Mouse (Mus musculus) liver, embryonic 14.5 days (tissue): Measurements from ENCODE around the gene Sgca. TPM values are rescaled to one million over a fixed set of nuclear protein-coding genes. Genes with fewer than 3 reads are reported as not detected.

ENCODE experiments used
- ATAC-seq: fragments of 200-750 bp; cut with Nextera tagmentation; 2 replicates; pipeline ENCODE4 v1.8.0; 2017; ENCODE audit warnings: moderate number of reproducible peaks, mild to moderate bottlenecking, moderate library complexity; ENCODE audit not compliant: insufficient read depth
- DNase-seq, 3 experiments: peaks; one replicate each; pipeline ENCODE4 v3.0.0-alpha.2; 2012 to 2013; ENCODE audit warnings: low read depth in 3 of 3, low spot score in 3 of 3
- H3K27ac ChIP-seq: fragments of 300-500 bp; sonication (generic); 2 replicates; pipeline ENCODE4 v1.5.1; 2014; ENCODE audit warnings: moderate library complexity, mild to moderate bottlenecking, control low read depth, inconsistent platforms
- H3K27me3 ChIP-seq: fragments of 300-500 bp; sonication (generic); 2 replicates; pipeline ENCODE4 v1.6.1; 2014; ENCODE audit warnings: mild to moderate bottlenecking, low read length, moderate library complexity; ENCODE audit not compliant: control insufficient read depth, insufficient read depth
- H3K36me3 ChIP-seq: fragments of 300-500 bp; sonication (generic); replicated peaks from 2 replicates; pipeline ENCODE4 v1.6.1; 2014; ENCODE audit warnings: low read depth; ENCODE audit not compliant: control insufficient read depth, insufficient read depth
- H3K4me1 ChIP-seq, 2 experiments: fragments of 200-500 bp in 1 of 2; fragments of 300-500 bp in 1 of 2; sonication (generic) in 1 of 2; replicated peaks; 2 replicates each; pipeline ENCODE4 v1.6.1; 2012 to 2014; ENCODE audit warnings: antibody characterized with exemption in 1 of 2, inconsistent platforms in 1 of 2, low read length in 1 of 2; ENCODE audit not compliant: control insufficient read depth in 2 of 2, insufficient read depth in 2 of 2
- H3K4me2 ChIP-seq: fragments of 300-500 bp; sonication (generic); 2 replicates; pipeline ENCODE4 v1.6.1; 2014; ENCODE audit warnings: low read depth, mild to moderate bottlenecking, control low read depth, moderate library complexity
- H3K4me3 ChIP-seq, 2 experiments: fragments of 200-500 bp in 1 of 2; fragments of 300-500 bp in 1 of 2; sonication (generic) in 1 of 2; 2 replicates each; pipeline ENCODE4 v1.5.1; 2012 to 2014; ENCODE audit warnings: low read depth in 2 of 2, low read length in 2 of 2, mild to moderate bottlenecking in 2 of 2, control low read depth in 1 of 2, inconsistent platforms in 1 of 2, moderate library complexity in 1 of 2; ENCODE audit not compliant: insufficient read depth in 1 of 2
- H3K9ac ChIP-seq: fragments of 300-500 bp; sonication (generic); replicated peaks from 2 replicates; pipeline ENCODE4 v1.6.1; 2014; ENCODE audit warnings: mild to moderate bottlenecking, control low read depth, moderate library complexity
- H3K9me3 ChIP-seq: fragments of 300-500 bp; sonication (generic); 2 replicates; pipeline ENCODE4 v1.6.1; 2016; ENCODE audit warnings: low read length, mixed read lengths; ENCODE audit not compliant: control insufficient read depth
- CTCF ChIP-seq: IDR thresholded peaks from 2 replicates; pipeline ENCODE4 v1.5.1; 2016; ENCODE audit warnings: antibody characterized with exemption, low read depth, control low read depth
- EP300 ChIP-seq: IDR thresholded peaks from 2 replicates; pipeline ENCODE4 v1.6.1; 2016; ENCODE audit warnings: antibody characterized with exemption, low read depth
- WGBS: fragments of 180-500 bp; shearing (Covaris S2); extraction: QIAGEN DNeasy Blood & Tissue Kit; methylation state at CpG from one replicate; pipeline ENCODE4 v1.1.7; 2014; ENCODE audit not compliant: insufficient replicate concordance; 5-methylcytosine and 5-hydroxymethylcytosine counted together
- polyA plus RNA-seq, 2 experiments: library from polyadenylated mRNA; depleted of rRNA in 1 of 2; stranded (reverse) in 1 of 2; unstranded in 1 of 2; fragments of >200 nt; fragmentation: Nextera tagmentation in 1 of 2; extraction: Ambion mirVana in 1 of 2; gene quantifications; 2 replicates each; pipeline versions ENCODE4 v1.2.1 to v1.2.3; 2012 to 2014

Sgca gene
- polyA plus RNA-seq, 2 experiments: not detected

DNA sequence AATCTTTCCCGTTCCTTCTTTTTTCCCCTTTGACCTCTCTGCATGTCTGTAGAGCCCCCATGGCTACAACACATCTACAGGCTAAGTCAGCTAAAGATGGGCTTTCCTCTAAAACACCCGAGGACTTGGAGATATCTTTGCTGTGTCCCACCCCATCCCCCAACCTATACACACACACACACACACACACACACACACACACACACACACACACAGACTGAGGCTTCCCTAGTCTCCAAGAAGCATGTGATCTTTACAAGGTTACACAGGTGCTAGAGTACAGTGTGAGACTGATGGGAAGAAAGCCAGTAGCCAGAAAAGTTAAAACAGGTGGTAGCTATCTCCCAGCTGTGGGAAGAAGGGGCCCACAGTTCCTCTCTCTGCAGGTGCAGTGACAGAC is 10.3 kb upstream of the Sgca start:
- no peak overlapping the region for H3K4me3 ChIP-seq
- TF ChIP-seq EP300 (no peak), CTCF (no peak)
- ATAC-seq: no peak
- no peak overlapping the region for H3K27ac ChIP-seq
- no peak for DNase-seq
- H3K9ac ChIP-seq: no peak overlapping the region
- no peak overlapping the region for H3K4me2 ChIP-seq
- WGBS: 54% methylated on average over 2 of the region's 2 CpGs
- no peaks in the 10 kb centered on the region for H3K36me3 ChIP-seq
- no peaks in the 10 kb centered on the region for H3K27me3 ChIP-seq
- peaks cover 37 to 54% of the 10 kb centered on the region in 2 experiments for H3K4me1 ChIP-seq
- no peaks in the 10 kb centered on the region for H3K9me3 ChIP-seq

DNA sequence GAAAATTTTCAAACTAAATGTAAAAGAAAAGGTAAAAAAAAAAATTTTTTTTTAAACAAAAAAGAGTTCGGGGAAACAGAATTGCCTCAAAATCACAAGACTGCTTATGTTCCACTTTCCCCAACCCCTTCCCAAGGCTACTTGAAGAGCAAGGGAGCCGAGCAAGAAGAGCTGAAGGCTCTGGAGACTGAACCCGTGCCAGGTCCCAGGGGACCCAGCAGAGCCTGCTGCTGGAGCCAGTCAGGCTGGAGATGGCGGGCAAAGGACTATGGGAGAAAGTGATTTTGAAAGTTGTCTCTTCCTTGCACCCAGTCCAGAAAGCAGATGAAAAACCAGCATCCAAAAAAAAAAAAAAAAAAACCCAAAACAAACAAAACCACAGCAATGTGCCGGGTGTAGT is 9.7 kb upstream of the Sgca start:
- Histone ChIP-seq H3K4me1 (peaks cover 37 to 54% of the 10 kb centered on the region in 2 experiments), H3K9me3 (no peaks in the 10 kb centered on the region), H3K27me3 (no peaks in the 10 kb centered on the region), H3K9ac (no peak overlapping the region), H3K27ac (no peak overlapping the region), H3K36me3 (no peaks in the 10 kb centered on the region), H3K4me2 (no peak overlapping the region), H3K4me3 (no peak overlapping the region)
- TF ChIP-seq CTCF (no peak), EP300 (no peak)
- DNase-seq (no peak), ATAC-seq (no peak)
- 75% methylated on average over 5 of the region's 5 CpGs for WGBS

DNA sequence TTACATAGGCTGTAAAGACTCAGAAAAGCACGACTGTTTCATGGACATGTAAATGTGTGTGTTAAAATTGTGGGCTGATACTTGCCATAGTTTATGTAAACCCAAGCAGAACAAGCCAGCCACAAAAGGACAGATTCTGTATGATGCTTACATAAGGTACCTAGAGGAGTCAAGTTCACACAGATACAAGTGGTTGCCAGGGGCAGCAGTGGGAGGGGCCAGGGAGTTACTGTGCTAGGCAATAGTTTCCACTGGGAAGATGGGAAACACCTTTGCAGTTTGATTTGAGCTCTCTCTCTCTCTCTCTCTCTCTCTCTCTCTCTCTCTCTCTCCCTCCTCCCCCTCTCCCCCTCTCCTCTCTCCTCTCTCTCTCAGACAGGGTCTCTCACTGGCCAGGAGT is 9.0 kb upstream of the Sgca start:
- ATAC-seq: no peak
- Histone ChIP-seq H3K27me3 (no peaks in the 10 kb centered on the region), H3K4me2 (no peak overlapping the region), H3K4me3 (no peak overlapping the region), H3K4me1 (peaks cover 34 to 50% of the 10 kb centered on the region in 2 experiments), H3K9me3 (no peaks in the 10 kb centered on the region), H3K27ac (no peak overlapping the region), H3K36me3 (no peaks in the 10 kb centered on the region), H3K9ac (no peak overlapping the region)
- 47% methylated on average over 1 of the region's 1 CpGs for WGBS
- DNase-seq: no peak
- TF ChIP-seq CTCF: no peak
- TF ChIP-seq EP300: no peak

DNA sequence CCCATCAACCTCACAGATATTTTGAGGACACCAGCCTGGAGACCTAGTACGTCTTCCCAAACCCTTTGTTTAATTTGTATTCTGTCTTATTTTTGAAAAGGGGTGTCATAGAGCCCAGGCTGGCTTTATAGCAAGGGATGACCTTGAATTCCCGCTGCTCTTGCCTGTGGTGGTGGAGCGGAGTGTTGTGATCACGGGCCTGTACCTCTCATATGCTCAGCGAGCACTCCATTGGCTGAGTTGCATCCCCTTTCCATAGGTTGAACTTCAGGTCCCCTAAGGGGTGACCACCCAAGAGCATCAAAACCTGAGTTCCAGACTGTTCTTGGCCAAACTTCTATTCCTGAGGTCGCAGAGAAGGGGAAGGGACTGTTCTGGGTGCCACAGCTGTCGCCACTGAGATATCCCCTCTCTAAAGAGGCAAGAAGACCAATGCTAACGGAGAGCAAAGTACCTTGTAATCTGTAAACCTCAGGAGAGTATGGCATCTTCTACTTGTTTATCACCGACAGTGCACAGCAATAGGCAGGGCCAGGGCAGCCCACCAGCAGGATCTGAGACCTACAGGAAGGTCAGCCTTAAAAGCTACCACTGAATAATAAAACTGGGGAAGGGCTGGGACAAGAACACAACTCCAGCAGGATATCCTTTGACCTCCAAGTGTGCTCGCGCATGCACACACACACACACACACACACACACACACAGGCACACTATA is 3.5 kb upstream of the Sgca start:
- H3K9me3 ChIP-seq: no peaks in the 10 kb centered on the region
- peak overlapping the region in 1 of 2 experiments; percentile 25; a peak in 1 of 4 replicates for H3K4me3 ChIP-seq
- H3K9ac ChIP-seq: peak overlapping the region; percentile 37
- no peaks in the 10 kb centered on the region for H3K36me3 ChIP-seq
- WGBS: 52% methylated on average over 11 of the region's 11 CpGs
- H3K27ac ChIP-seq: peak overlapping the region; percentile 35
- DNase-seq: no peak
- TF ChIP-seq EP300 (peak; percentile 66; the same call in 1 of the 2 replicates), CTCF (no peak)
- peak overlapping the region; percentile 60 for H3K4me2 ChIP-seq
- H3K4me1 ChIP-seq: peaks cover 17 to 26% of the 10 kb centered on the region in 2 experiments
- ATAC-seq: peak; percentile 71
- no peaks in the 10 kb centered on the region for H3K27me3 ChIP-seq

DNA sequence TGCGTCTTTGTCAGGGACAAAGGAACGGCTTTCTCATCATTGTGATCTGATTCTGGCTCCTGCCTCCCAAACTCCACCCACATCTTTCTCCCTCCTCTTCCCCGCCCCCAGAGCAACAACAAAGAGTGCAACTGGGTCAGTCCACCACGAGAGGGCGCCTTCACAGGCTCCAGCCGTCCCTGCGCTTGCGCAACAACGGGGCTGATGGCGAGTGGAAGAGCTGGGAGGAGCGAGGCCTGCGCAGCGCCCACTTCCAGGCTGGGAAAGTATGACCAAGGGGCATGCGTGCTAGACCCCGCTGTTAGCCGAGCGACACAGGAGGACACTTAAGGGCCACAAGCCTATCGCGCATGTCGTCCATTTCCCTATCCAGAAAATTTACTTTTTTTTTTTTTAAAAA is 2.8 kb upstream of the Sgca start:
- ATAC-seq: peak; percentile 83
- WGBS: 0% methylated on average over 20 of the region's 20 CpGs
- Histone ChIP-seq H3K9me3 (no peaks in the 10 kb centered on the region), H3K27me3 (no peaks in the 10 kb centered on the region), H3K9ac (peak overlapping the region; percentile 37), H3K4me3 (peak overlapping the region; percentile 19 to 25; a peak in 2 of 4 replicates), H3K4me2 (peak overlapping the region; percentile 60), H3K4me1 (peaks cover 11 to 20% of the 10 kb centered on the region in 2 experiments), H3K36me3 (no peaks in the 10 kb centered on the region), H3K27ac (no peak overlapping the region; the same call in none of the 2 replicates)
- peak; percentile 88 to 92 (median 90) for DNase-seq
- TF ChIP-seq EP300 (no peak), CTCF (peak; percentile 100)
